Mouse (Mus musculus) NIH3T3 (cell line): ENCODE measurements around the gene Fip1l1.
A peak's percentile ranks its signal among the peaks of the same experiment; 100 is the strongest.

Experiments
- DNase-seq: peaks from one replicate; pipeline ENCODE4 v3.0.0-alpha.2; 2012; ENCODE audit warnings: low read depth

Gene Fip1l1

GRCm38 (mm10) chr5:74613491-74614151 lies 78.4 kb downstream of the Fip1l1 start:
- peak; percentile 47 for DNase-seq

DNA sequence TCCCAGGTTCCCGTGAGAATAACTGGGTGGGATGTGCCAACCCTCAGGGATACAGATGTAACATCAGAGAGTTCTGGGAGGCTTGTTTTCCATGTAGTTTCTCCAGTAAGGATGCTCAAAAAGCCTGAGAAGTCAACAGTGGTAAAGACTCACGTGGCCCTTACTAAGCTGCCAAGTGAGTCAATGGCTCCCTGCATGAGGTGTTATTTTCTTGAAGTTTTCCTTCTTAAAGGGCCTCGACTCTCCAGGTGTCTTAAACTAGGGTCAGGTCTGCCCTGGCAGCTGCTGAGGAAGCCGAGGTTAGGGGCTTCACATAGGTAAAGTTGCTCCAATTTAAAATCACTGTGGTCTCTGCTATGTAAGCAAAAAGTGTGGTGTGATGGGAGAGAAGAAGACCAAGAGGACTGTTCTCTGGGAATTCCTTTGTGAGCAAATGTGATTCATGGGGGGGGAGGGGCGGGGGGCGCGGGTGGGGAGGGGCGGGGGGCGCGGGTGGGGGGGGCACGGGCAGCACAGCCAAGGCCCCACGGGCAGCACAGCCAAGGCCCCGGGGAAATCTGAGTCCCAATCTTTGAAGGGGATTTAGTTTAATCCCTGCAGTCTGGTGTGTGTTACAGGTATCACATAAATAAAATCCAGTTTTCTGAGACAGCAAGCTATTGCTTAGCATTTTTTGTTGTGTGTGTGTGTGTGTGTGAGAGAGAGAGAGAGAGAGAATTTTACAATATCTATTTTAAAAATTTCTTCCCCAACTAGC lies 82.7 kb downstream of the Fip1l1 start:
- DNase-seq = peak; percentile 77

- peak; percentile 90 for DNase-seq
Observed at GRCm38 (mm10) chr5:74618573-74619059, 83.4 kb downstream of the Fip1l1 start.

DNA sequence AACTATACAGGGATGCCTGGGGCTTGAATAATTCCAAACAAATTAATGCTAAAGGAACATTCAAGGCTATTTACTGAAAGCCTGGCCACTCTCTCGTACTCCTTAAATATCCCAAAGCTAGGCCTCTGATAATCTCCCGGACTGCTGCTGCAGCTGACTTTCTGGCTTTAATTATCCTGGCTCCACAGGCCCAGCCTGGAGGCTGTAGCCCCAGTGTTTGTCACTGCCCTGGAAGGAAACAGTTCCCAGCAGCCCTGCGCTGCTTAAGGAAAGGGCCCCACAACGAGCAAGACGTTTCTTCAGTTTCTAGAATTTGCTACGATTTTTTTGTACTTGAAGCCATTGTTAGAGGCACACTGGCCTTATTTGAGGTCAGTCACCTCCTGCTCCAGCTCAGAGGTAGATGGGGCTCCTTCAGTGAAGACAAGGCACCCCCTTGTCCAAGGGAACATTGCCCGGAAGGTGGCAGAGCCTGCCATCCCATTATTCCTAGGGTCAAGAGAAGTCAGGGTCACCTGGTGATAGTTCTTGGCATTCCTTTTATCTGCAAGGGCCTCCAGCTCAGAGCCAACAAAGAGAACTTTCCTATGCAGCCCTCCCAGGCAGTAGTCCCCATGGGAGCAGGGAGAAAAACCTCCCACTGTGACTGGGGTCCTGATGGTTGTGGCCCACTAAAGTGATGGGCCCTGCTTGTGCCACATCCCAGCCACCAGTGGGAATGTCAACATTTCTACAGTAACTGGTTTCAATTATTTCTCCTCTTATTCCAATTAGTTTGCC lies 86.6 kb downstream of the Fip1l1 start:
- DNase-seq = peak; percentile 47

GRCm38 (mm10) chr5:74623316-74624000 lies 88.2 kb downstream of the Fip1l1 start:
- DNase-seq = peak; percentile 24

DNA sequence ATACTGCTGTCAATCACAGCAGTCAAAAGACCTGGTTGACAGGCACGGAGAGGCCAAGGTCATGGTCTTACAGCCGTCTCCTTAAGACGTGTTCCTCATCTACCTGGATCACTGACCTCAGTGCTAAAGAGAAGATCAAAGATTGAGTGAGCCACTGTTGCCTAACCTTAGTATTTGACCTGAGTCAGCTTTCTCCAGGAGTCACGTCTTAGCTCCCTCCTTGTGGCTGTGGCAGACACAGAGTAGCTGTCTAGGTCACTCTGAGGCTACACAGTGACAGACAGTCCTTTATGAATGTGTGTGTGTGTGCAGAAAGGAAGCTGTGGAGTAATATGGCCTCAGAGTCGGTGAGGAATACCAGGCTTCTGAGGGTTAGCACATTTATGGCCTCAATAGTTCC lies 89.1 kb downstream of the Fip1l1 start:
- no peak for DNase-seq

GRCm38 (mm10) chr5:74628001-74628400 lies 92.8 kb downstream of the Fip1l1 start:
- no peak for DNase-seq

DNA sequence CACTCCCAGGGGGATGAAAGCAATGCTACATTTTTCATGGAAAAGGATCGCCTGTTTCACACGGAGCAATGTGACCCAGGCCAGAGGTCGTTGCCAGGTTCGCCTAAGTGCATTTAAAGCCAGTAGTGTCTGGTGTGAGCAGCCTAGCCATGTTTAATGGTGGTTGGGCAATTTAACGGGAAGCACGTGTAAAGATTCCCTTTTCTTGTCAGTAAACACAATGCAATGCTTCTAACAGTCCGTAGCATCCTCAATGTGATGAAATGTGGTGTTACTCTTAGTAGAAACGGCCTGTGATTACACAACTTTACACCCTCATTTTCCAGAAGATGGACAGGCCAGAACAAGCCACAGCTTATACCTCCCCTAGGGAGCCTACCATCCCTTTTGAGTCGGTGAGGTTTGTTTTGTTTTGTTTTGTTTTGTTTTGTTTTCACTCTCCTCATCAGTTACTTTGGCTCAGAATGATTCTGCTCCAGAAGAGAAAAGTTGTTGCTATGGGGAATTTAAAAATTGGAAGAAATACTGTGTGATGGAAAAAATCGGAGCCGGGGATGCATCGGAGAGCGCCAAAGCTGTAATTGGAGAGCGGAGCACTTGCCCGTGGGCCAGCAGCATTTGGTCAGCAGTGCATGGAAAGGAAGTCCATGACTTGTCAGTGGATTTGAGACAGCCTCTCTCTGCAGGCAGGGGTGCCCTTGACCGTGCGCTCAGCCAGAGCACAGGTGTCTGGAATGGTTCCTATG lies 97.3 kb downstream of the Fip1l1 start:
- DNase-seq = peak; percentile 57

DNA sequence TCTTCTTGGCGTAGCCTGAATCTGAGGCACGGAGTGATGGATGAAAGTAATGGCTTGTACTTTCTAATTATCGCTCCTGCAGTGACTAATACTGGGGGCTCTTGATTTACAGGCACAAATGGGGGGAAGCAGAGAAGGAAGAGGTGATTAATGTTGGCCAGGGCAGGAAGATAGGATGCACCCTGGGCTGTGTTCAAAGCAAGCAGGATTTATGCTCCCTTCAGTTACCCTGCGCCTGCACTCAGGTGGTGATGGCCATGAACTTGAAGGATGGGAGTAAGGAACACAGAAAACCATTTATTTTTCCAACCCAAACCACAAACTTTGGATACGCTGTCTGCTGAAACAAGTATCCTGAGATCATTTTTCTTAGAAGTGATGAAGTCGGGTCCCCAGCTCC lies 98.2 kb downstream of the Fip1l1 start:
- DNase-seq = peak; percentile 24

- DNase-seq = peak; percentile 65
Observed at GRCm38 (mm10) chr5:74634391-74634790, 99.1 kb downstream of the Fip1l1 start.

- DNase-seq = no peak
Observed at GRCm38 (mm10) chr5:74639516-74639915, 104.3 kb downstream of the Fip1l1 start.

DNA sequence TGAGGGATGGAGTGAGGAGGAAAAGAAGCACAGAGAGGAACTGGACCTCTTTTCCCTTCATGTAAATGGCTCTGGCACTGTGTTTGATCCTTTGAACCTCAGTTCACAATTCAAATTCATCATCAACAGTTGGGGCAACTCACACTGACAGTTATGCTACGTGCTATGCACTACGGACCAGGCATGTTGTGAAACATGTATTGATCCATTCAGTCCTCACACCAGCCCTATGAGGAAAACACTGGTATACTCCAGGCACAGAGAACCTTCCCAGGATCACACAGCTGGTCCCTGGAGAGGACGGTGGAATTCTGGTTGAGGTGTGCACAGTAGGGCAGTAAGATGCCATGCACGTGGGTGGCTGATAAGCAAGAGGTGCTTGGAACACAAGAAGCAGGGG lies 105.3 kb downstream of the Fip1l1 start:
- DNase-seq = no peak

GRCm38 (mm10) chr5:74641000-74641399 lies 105.8 kb downstream of the Fip1l1 start:
- DNase-seq = peak; percentile 77

DNA sequence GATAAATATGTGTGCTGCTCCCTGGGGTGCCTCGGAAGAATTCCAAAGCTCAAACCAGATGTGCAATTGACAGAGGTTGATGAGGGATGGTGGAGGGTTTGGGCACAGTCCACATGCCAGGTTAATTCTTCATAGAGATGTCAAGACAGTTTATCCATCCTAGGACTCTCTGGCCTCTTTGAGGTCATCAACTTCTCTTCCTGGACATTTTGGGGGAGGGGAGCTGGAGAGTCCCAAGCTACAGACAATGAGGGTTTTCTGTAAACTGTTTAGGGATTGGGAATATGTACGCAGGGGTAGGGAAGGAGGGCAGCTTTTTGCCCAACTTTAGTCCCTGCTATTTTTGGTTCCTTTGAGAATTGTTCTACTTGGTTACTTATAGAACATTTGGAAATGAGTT lies 107.0 kb downstream of the Fip1l1 start:
- DNase-seq = peak; percentile 91

GRCm38 (mm10) chr5:74647584-74647984 lies 112.3 kb downstream of the Fip1l1 start:
- no peak for DNase-seq

DNA sequence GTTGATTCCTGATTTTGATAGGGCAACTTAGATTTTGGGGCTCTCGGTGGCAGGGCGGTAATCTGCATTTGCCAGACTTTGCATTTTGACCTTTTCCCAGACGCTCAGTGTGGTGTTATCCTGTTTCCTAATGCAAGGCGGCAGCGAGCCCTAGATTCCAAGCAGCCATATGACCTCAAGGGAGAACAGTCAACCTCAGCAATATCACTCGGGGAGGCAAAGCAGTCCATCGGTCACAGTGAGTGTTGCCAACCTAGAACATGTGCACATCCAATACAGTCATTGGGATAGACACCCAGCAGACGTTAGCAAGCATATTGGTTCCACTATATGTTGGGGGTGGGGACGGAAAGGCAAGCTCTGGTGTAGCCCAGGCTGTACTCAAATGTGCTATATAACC lies 113.0 kb downstream of the Fip1l1 start:
- DNase-seq = no peak
